Mouse (Mus musculus) adrenal gland, adult 2 months (tissue): ENCODE results near the gene Akap1. TPM values are rescaled to one million over a fixed set of nuclear protein-coding genes. Genes with fewer than 3 reads are reported as not detected.
A peak's percentile ranks its signal among the peaks of the same experiment; 100 is the strongest.
"Not testable (repeated sequence)": the region's sequence is repeated elsewhere in the genome, so short reads cannot be mapped to it uniquely, and the experiment has no call there.

Experiments used
- DNase-seq: peaks from one replicate; pipeline ENCODE4 v3.0.0; 2021
- long read RNA-seq: library from polyadenylated mRNA; stranded (forward); transcript quantifications from one replicate; pipeline ENCODE4 v2.0.0, GENCODE M21; 2021
- polyA plus RNA-seq: library from polyadenylated mRNA; depleted of rRNA; stranded (reverse); fragments of >200 nt; gene quantifications from 2 replicates; pipeline ENCODE4 v1.2.3, GENCODE M21; 2012; rRNA removed
- total RNA-seq, 2 experiments: library from RNA; stranded (reverse); gene quantifications; 2 replicates each; pipeline ENCODE4 v1.2.3; 2021

The Akap1 gene
- total RNA-seq: 100 to 1,000 TPM in 1 of 2 experiments, 10 to 100 TPM in 1; 95.0 to 144 TPM
- 54.2 and 59.5 TPM in 2 replicates for polyA plus RNA-seq
- long read RNA-seq, transcript Akap1-201 (11 exons, 3,758 nt): major isoform, 120 of 145 reads
- long read RNA-seq, transcript Akap1-203 (11 exons, 2,673 nt): minor isoform, 8 of 145 reads
- long read RNA-seq, partial matches to known transcripts: 10 of 145 reads
- long read RNA-seq, other reads (novel, unspliced or antisense): 7 of 145 reads

GRCm38 (mm10) chr11:88864458-88865197, at the start of gene Akap1:
Gene Akap1 (minus strand): TSS chr11:88864586.
- peak; percentile 100 for DNase-seq

- DNase-seq: peak; percentile 85
Measured at GRCm38 (mm10) chr11:88909388-88910036, 45.1 kb upstream of the Akap1 start.

GRCm38 (mm10) chr11:88908557-88909211, 44.3 kb upstream of the Akap1 start:
- DNase-seq: peak; percentile 76

DNA sequence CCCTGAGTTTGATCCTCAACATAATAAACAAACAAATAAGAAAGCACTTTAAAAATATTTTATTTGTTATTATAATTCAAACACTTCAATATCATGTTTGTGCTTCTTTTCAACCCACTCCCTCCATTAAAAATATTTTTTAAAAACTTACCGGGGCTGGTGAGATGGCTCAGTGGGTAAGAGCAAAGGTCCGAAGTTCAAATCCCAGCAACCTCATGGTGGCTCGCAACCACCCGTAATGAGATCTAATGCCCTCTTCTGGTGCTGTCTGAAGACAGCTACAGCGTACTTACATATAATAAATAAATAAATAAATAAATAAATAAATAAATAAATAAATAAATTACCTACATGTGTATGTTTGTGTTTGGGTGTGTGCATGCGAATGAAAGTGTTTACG, 43.5 kb upstream of the Akap1 start:
- no peak for DNase-seq

DNA sequence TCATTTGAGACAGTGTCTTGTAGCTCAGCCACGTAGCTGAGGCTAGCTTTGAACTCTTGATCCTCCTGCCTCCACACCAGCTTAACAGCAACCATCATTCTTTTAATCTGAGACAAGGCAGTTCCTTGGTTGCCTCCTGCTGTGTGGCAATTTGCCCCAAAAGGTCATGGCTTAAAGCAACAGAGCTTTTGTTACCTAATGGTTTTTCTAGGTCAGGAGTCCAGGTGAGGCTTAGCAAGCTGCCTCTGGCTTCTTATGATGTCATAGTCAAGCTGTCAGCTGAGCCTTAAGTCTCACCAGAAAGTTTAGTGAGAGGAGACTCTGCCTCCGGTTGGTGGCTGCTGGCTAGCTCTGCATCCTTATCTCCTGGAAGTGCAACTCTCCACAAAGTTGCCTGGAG, 41.2 kb upstream of the Akap1 start:
- DNase-seq: no peak

DNA sequence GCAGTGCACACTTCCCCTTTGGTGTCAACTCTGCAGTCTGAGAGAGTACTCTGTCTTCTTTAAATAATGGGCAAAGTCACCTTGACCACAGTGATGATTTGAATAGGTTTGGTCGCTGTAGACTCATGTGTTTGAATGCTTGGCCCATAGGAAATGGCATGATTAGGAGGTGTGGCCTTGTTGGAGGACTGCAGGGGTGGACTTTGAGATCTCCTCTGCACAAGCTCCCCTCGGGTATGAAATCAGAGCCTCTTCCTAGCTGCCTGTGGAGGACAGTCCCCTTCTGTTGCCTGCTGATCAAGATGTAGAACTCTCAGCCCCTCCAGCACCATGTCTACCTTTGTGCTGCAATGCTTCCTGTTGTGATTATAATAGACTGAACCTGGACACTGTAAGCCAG, 39.7 kb upstream of the Akap1 start:
- DNase-seq: no peak

- no peak for DNase-seq
Measured at GRCm38 (mm10) chr11:88902762-88903161, 38.4 kb upstream of the Akap1 start.

- DNase-seq: peak; percentile 40
Measured at GRCm38 (mm10) chr11:88901341-88901802, 37.0 kb upstream of the Akap1 start.

GRCm38 (mm10) chr11:88899561-88899960, 35.2 kb upstream of the Akap1 start:
- DNase-seq: no peak

GRCm38 (mm10) chr11:88898380-88898763, 34.0 kb upstream of the Akap1 start:
- no peak for DNase-seq

- peak; percentile 38 for DNase-seq
Measured at GRCm38 (mm10) chr11:88897624-88898379, 33.4 kb upstream of the Akap1 start.

DNA sequence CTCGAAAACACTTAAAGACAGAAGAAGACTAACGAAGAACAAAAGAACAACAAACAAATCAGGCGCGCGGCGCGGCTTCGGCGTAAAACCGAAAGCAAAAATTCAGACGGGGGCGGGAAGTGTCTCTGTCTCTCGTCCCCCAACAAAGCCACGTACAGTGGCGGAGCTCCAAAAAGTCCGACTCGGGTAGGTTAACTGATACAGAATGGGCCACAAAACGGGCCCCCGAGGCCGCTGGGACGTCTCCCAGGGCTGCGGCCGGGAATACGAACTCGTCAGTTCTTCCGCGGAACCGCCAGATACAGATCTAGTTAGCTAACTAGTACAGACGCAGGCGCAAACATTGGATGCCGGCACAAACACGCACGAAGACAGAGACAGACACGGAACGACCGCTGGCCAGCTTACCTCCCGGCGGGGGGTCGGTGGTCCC, 31.4 kb upstream of the Akap1 start:
- DNase-seq: peak; percentile 63

- DNase-seq: peak; percentile 42
Measured at GRCm38 (mm10) chr11:88895235-88895634, 30.8 kb upstream of the Akap1 start.

GRCm38 (mm10) chr11:88894279-88894678, 29.9 kb upstream of the Akap1 start:
- DNase-seq: not testable (repeated sequence)

- not testable (repeated sequence) for DNase-seq
Measured at GRCm38 (mm10) chr11:88893501-88893900, 29.1 kb upstream of the Akap1 start.

DNA sequence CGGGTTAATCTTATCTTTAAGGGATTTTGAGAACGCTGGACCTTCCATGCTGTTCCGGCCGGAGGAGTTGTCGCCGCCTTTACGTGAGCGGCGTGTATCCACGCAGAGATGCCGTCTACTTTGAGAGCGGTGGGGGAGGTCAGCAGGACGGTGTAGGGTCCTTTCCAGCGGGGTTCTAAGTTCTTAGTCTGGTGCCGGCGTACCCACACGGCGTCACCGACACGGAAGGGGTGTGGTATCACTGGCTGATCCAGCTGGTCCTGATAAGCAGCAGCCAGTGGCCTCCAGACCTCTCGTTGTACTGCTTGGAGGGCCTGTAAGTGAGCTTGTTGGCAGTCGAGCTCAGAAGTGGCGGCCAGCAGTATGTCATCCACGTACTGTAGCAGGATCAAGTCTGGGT, 28.4 kb upstream of the Akap1 start:
- peak; percentile 23 for DNase-seq

GRCm38 (mm10) chr11:88891921-88892561, 27.7 kb upstream of the Akap1 start:
- peak; percentile 61 for DNase-seq

- peak; percentile 30 for DNase-seq
Measured at GRCm38 (mm10) chr11:88891446-88891845, 27.1 kb upstream of the Akap1 start.

- DNase-seq: not testable (repeated sequence)
Measured at GRCm38 (mm10) chr11:88890904-88891303, 26.5 kb upstream of the Akap1 start.

DNA sequence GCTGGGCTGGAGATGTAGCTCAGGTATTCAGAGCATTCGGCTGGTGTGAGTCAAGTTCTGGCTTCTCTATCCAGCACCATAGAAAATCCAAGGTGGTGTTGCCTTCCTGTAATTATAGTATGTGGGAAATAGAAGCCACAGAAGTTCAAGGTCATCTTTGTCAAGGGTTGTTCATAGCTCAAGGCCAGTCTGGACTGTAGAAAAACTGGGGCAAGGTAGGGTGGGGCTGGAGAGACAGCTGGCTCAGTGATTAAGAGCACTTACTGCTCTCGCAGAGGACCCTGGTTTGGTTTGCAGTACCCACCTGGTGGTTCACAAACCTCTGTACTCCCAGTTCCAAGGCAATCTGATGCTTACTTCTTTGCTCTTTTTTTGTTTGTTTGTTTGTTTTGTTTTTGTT, 24.6 kb upstream of the Akap1 start:
- DNase-seq: peak; percentile 46
